Mouse (Mus musculus) liver, adult 2 months (tissue): Measurements from ENCODE around the gene Arpc5l.

Experiments
- CTCF ChIP-seq: fragments of 200-500 bp; IDR thresholded peaks from 2 replicates; pipeline ENCODE4 v1.5.1; 2011; ENCODE audit warnings: low read depth, low read length, control low read depth
- POLR2A ChIP-seq: fragments of 200-500 bp; IDR thresholded peaks from 2 replicates; pipeline ENCODE4 v1.6.1; 2011; ENCODE audit warnings: low read length, control low read depth; ENCODE audit not compliant: insufficient read depth; ENCODE audit errors: extremely low read depth

DNA sequence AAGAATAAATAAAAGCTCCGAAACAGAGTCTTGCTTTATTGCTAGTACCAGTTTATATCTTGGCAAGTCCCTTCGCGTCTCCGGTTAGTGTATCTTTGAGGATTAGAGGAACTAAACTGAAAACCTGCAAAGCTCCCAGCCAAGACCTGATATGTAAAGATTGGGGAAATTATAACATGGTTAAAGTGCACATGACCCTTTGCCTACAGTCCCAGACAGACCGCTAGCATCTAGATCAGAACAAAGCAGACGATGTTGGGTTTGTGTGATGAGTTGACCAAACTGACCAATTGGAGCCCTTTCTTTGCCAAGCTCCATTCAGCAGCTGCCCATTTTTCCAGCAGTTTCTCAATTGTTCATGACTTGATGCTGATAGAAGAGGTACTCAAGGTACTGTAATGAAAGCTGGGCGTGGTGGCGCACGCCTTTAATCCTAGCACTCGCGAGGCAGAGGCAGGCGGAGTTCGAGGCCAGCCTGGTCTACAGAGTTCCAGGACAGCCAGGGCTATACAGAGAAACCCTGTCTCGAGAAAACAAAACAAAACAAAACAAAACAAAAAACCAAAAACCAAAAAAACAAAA lies 1.1 kb downstream of the Arpc5l start:
- no peak for TF ChIP-seq CTCF
- no peak for TF ChIP-seq POLR2A
